Mouse (Mus musculus) layer of hippocampus, adult 11-12 months (tissue): ENCODE measurements around the gene Esrra.

Experiments
- DNase-seq: peaks from one replicate; pipeline ENCODE4 v3.0.0; 2022; ENCODE audit warnings: low spot score

Gene Esrra

DNA sequence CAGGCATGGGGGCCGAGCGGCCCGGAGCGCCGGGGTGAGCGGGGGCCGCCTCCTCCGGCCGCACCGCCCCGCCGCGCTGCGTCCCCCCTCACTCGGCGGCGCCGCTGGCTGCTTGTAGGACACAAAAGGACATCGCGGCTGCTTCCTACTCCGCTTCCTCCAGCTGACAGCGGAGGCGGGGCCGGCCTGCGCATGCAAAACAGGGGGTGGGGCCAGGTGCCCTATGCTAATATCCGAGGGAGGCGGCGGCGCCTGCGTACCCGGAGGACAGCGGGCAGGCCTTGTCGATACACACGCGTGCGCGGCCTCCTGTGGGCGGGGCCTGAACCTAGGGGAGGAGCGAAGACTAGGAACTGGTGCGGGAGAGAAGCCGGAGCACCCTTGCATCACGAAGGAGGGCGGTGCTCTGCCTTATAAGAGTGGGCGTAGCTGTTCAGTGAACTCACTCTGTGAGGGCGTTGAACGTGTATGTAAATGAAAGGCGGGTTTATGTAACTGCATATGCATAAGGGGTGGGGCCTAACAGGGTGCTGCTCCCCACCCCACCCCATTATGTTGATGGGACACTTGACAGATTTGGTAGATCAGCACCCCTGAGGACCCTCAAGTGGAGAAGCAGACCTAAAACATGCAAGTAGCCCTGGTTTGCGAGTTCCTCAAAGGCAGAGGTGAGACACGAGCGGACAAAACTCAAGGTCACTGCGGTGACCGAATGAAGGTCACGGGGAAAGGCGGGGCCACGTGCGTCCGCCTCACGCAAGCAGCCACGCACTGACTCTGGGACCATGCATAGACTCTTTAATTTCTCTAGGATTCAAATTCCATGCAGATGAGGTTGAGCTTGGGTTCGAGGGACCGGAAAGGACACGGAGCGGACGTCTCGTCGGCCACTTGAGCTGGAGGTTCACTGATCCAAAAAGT lies at the start of gene Esrra:
Gene Esrra, minus strand, starts transcription at position 167 of the 921 bp plus-strand sequence.
- DNase-seq, result peak; percentile 100

DNA sequence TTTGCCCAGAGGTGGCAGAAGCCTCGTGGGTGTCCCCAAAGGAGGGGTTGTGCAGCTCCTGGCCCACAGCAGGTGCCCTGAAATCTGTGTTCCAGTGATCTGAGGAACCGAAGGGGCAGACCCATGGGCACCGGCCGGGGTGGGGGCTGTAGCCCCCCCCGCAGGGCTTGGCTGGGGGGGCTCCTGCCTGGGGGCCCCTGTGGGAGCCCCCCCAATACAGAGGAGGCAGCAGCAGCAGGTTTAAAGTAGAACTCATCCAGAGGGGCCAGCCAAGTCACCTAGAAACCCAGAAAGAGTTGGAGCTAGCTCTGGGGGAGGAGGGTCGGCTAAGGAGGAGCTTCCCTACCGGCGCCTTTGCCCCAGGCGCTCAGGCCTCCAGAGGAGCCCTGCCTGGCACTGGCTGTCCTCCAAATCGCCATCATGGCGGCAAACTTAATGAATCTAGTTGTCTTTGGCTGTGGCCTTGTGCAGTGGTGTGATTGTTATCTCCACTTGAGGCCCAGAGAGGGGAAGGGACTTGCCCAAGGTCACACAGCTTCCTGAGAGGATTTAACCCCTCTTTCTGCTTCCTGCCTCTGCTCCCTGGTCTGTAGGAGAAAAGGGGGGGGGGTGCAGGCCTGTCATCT lies 49.0 kb upstream of the Esrra start:
- no peak for DNase-seq

DNA sequence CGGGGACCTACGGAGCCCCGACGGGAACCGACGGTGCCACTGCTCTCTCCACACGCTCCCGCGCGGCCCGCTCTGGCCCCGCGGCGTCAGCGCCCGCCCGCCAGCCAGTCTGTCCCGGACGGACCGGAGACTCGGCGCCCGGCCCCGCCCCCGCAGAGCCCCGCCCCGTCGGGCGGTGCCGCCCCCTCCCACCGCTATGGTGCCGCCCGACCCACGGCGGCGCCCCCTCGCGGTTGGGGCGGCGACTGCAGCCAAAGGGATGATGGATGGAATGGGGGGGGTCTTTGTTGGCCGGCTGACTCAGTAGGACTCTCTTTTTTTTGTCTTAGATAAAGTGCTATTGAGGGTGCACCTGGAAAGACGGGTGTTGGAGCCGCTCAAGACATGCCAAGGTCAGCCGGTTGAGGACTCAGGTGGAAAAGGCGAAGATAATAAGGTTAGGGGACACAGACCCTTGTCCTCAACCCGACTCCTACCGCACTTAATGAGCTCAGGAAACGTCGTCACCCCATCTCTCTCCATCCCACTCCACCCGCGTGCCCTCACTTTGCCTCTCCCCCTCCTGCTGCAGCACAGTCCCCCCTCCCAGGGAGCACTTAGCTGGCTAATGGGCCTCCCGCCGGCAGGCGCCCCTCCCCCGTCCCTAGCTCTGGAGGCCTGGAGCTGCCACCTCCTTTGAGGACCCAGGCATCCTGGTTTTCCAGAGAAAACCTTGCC lies 48.2 kb upstream of the Esrra start:
- no peak for DNase-seq

DNA sequence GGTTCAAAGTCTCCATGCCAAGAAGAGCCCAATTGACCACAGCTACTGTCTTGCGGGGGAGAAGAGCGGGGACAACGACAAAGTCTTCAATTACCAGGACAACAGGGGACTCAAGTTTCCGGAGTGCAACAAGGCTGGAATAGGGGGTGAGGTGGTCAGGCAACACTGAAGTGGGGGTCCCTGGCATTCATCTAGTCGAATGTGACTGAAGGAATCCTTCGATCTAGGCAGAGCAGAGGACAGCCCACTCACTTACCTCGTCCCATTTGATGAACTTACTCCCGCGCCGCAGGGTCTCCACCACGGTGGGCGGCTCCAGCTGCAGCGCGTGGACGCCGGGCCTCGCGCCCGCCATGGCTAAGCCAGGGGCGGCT lies 47.7 kb upstream of the Esrra start:
- no peak for DNase-seq

DNA sequence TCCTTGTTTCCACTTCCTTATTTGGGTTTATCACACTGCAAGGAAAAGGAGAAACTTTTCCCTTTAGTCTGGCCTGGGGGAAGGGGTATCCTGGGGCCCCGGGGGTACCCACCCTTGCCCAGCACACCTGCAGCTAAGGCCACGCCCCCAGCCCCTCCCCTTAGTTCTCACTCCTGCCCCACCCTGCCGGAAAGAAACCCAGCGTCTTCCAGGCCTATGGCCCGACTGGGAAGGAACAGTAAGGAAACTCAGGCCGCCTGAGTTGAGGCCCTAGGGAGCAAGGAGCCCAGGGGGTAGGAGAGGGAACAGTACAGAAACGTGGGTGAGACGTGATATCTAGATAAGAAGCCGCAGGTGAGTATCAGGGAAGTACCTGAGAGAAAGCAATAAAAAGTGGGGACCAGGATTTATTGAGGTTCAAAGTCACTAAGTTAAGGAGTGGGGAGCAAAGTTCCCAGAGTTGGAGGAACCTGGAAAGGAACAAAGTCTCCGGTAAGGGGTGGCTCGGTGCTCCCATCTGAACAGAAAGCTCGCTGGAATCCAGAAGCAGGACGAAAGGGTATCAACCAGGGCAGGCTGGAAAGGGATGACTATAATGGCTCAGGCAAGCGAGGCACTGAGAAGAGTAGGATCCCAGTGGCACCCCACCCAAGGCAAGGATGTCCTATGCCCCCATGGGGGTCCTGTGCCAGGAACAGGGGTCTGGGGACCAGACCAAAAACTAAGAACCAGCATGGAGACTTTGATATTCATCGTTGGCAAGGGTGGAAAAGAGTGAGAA lies 47.1 kb upstream of the Esrra start:
- no peak for DNase-seq

DNA sequence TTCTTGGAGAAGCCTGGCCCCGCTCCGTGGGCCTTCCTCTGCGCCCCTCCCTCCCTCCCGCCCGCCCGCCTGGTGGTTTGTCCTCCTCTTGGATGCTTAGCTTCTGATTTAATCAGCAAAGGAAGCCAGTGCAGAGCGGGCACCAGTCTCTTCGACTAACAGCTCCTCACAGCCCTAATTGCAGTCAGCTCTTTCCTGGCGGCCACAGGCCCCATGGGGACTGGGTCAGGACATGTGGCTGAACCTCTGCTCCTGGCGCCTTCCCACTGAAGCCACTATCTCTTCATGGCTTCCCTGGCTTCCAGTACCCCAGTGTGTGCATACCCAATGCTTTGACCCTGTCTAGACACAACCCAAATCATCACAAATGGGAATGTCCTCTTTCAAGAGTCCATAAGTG lies 34.8 kb upstream of the Esrra start:
- no peak for DNase-seq

DNA sequence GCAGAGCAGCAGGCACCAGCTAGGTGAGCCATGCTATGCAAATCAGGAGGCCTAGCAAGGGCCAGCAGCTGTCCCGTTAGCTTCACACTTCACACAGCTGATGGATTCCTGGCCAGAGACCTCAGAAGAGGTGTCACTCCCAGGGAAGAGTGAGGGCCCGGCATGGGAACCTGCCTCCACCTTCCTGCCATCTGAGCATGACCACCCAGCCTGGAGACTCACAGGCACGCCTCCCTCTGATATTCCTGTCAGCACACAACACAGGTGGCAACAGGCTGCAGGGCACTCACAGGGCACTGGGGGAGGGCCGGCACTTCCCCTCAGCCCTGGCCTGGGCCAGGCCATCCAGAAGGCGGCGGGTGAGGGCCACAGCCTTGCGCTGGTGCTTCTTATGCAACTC lies 33.8 kb upstream of the Esrra start:
- no peak for DNase-seq

DNA sequence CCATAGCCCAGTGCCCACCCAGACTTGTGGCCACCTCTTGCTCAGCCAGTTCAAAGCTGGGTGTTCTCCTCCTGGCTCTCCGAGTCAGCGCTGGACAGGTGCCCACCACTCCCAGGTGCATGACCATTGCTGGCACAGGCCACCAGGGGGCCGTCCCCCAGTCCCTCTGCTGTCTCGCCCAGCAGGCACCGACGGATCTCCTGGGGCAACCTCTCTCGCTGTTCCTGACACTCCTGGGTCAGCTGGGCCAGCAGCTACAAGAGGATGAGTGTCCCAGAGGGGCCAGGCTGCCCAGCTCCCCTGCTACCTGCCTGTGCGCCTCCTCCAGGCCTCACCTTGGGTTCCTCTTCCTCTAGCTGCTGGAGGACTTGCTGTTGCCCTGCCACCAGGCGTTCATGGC lies 32.4 kb upstream of the Esrra start:
- DNase-seq, result no peak

DNA sequence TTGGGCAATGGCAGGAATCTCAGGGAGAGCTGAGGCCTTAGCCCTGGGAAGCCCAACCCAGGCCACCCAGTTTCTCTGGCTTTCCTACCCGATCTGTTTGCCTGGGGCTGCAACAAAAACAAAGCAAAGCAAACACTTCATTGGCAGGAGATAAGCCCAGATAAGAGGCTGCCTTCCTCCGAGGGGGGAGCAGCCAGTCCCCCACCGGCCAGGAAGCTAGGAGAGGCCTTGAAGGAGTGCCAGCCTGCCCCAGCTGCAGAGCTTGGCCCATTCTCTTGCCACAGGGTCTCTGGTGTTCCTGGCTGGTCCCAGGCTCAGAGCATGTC lies 31.1 kb upstream of the Esrra start:
- DNase-seq, result no peak

DNA sequence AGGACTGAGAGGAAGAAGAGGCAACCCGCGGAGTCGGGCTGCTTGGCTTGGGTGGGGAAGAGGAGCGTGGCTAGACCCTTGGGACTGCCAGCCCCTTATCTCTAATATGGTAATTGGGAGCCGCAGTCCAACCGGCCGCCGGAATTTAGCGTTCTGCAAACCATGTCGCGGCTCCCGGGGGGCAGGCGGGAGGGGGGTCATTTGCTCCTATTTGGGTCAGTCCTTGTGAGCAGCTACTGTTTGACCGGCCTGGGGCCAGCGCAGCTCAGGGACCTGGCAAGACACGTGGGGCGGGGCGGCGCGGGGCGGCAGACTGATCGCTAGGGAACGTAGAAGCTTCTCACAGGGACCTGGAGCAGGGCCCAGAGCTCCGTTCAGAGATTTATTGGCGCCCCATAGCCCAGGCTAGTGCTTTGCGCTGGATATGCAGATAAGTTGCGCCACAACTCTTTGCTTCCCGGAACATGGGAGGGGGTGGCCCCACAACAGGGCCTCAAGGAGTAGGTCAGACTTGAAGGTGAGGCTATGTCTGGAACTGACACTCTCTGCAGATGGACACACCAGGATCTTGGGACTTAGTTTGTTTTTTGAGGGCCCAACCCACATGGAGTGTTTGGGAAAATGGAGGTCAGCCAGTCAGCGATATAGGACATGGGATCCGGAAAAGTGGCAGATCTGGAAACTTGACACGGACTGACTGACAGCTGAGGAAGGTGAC lies 30.5 kb upstream of the Esrra start:
- peak; percentile 76 for DNase-seq

DNA sequence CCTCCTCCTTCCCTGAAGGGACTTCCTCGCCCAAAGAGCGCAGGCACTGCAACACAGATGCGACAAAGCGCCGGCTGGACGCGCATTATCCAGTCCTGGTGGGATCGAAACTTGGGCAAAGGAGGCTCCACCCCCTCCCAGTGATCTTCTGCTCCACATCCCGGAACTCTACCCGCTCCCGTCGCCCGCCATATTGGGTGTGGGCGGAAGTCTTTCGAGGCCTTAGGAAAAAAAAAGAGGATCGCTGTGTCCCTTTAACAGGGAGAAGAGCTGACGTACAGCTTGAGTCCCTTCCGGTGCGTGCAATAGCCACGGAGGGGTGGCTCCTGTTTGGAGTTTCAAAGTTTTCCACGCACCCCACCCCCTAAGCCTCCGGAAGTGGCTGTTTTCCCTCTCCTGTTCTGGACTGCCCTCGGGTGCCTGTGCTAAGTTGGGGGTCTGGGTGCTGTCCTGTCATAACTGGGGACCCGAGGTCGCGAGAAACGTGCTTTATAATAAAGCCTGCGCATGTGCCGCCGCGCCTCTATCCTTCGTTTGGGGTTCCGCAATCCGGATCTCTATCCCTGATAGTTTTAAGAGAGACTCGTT lies 29.9 kb upstream of the Esrra start:
- DNase-seq, result peak; percentile 95

DNA sequence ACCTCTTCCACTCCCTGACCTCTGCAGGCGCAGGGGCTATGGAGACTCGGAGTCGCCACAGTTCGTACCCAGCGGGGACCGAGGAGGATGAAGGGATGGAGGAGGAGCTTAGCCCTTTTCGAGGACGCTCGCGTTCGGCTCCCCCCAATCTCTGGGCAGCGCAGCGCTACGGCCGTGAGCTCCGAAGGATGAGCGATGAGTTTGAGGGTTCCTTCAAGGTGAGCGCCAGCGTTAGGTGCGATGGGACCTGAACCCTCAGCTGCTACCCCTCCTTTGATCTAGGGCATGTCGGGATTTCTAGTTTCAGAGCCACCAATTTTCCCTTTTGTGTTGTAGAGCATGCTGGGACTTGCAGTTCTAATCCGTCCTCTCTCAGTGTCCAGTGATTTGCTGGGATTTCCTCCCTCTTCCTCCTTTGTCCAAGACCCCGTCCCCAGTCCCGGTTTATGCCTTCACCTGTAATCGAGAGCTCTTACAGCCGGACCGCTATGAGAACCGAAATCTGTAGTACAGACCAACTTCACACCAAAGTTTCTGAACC lies 29.1 kb upstream of the Esrra start:
- peak; percentile 57 for DNase-seq

DNA sequence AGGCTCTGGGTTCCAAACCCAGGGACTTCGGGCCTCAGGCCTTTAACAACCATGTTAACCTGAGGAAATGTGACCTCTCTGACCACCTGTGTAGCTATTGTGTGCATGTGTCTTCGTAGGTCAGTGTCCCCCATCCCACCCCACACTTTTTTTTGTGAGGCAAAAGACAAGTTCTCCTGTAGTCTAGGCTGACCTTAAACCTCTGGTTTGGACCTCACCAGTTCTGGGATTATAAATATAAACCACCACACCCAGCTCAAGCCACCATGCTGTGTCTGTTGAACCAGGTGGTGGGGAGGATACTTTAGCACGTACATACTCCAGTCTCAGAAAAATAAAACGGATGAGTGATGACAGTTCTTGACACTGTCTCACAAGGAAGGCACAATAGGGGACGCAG lies 28.3 kb upstream of the Esrra start:
- no peak for DNase-seq

DNA sequence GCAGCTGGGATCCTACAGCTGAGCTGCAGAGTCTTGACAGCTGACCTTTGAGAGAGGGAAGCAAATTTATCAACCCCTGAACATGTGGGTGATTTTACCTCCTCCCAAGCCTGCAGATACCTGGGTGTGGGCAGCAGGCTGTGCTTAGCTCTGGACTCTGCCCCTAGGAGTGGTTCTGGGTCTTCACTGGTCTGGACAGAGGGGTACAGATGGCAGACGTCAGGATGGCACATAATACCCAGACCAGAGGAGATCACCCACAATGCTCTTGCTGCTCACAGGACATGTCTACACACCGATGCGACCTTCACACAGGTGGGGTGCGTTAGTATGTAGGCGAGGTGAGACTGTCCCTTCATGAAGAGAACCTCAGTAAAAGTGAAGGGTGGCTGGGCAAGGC lies 27.9 kb upstream of the Esrra start:
- no peak for DNase-seq

DNA sequence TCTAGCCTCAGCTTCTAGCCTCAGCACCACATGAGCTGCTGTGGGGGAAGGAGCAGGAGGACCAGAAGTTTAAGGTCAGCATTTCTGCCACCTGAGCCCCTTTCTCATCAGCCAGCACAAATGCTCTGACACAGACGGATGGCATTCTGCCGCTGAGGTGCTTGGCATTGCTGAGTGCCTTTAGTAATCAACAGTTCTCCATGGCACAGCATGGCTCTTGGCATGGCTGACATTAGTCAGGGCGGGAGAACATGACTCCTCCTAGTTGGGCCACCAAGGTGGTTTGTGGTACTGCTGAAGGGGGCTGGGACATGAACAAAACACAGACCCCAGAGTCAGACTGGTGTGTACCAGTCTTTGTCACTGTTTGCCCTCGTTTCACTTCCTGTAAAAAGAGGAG lies 26.6 kb upstream of the Esrra start:
- DNase-seq, result no peak

DNA sequence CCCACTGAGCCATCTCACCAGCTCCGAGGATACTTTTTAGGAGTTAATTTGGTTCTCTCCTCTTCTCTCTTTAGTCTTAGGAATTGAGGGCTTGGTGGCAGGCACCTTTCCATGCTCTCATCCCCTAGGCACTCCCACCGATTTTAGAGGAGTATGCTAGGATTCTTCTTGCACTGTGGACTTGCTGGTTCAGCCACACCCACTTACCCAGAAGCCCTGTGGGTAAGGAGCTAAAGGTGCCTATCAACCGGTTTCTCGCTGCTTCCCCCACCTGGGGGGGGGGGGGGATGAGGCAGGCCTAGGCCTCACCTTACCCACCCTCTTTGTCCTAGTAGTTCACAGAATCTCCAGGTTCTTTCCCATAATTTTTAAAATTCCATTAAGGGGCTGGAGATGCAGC lies 26.1 kb upstream of the Esrra start:
- no peak for DNase-seq

DNA sequence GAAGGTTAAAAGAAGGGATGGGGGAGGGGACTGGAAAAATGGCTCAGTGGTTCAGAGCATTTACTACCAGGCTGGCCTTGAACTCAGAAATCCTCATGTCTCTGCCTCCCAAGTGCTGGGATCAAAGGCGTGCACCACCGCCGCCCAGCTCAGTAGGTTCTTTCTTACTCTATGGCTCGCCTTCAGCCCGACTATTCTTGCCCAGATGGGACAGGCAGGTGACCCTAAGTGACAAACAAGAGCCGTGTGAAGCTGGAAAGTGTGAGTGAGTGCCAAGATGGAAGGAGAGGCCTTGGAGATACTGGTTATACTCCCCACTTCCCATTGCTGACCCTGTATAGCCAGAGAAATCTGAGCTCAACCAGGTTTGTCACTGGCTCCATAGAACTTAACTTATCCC lies 22.1 kb upstream of the Esrra start:
- DNase-seq, result no peak

DNA sequence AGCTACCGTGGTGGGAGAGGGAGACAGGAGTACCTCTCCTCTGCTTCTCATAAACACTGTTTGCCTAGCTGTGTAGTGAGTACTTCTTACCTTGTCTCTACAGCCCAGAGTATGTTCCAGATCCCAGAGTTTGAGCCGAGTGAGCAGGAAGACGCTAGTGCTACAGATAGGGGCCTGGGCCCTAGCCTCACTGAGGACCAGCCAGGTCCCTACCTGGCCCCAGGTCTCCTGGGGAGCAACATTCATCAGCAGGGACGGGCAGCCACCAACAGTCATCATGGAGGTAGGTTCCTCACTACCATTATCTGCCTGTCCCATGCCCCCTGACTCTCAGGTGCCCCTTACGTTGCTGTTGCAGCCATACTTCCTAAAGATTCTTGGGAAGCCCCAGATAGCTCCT lies 21.2 kb upstream of the Esrra start:
- DNase-seq, result no peak

DNA sequence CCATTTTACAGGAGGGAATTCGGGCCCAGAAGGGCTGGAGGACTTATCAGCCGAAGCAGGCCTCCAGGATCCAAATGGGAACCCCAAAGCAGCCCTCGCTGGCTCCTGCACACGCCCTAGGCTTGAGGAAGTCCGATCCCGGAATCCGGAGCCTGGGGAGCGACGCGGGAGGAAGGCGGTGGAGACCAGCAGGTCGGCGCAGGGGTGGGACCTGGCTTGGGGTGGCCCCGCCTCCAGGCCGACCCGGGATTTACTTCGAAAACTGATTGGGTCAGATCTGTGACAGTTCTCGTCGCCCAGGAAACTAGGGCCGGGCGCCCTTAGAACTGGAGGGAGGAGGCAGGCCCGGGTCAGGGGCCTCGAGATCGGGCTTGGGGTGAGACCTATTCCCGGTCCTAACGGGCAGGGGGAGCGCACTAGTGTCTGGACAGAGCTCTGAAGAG lies 20.7 kb upstream of the Esrra start, which contains the start of gene Gpr137:
Gene Gpr137, minus strand, starts transcription at position 232 of the 443 bp plus-strand sequence.
- peak; percentile 96 for DNase-seq

DNA sequence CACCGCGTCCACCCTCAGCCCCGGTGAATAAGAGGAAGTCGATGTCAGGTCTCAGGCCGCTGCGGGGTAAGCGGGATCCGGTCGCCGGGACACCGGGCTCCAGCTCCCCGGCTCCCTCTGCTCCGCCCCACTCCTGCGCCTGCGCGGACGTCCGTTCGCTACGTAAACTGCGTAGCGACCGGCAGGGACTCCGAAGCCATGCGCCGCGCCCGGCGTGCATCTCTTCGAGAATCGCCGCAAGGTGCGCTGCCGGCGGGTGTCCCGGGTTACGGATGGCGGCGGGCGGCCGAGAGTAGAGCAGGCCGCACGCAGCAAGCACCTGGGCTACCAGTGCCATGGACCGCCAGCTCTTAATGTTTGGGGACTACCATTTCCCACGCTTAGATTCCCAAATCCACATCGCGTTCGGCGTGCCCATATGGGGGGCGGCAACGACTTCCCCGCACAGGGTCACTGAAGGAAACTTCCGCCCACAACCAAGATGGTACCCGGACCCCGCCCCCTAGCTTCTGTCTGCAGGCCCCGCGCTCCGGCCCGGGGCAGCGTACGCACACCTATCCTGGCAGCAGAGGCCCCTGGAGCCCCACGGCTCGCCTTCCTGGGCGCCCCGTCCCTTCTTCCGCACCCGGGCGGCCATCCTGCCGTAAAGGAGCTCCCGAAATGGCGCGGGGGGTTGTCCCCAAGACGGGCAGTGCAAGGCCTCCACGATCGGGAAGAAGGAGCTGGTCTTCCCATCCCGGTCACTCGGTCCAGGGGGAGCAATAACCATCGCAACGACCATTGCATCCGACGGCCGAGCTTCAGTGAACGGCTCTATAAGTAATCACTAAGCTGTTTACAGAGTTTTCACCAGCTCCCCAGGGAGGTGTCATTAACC lies 20.0 kb upstream of the Esrra start, which contains the start of gene Bad:
Gene Bad, plus strand, starts transcription at position 490 of the 877 bp plus-strand sequence.
- peak; percentile 93 for DNase-seq
